Mouse (Mus musculus) right cerebral cortex, postnatal 4 days (tissue): ENCODE measurements at regions not wholly inside any gene's neighbourhood (a gene's known extent, or its start where the extent isn't known, plus 50 kb on each side); places are given as distances from the start of the nearest gene placed in this dataset.
"Not testable (repeated sequence)": the region's sequence is repeated elsewhere in the genome, so short reads cannot be mapped to it uniquely, and the experiment has no call there.

ENCODE experiments used
- DNase-seq: peaks from one replicate; pipeline ENCODE4 v3.0.0-alpha.2; 2022

DNA sequence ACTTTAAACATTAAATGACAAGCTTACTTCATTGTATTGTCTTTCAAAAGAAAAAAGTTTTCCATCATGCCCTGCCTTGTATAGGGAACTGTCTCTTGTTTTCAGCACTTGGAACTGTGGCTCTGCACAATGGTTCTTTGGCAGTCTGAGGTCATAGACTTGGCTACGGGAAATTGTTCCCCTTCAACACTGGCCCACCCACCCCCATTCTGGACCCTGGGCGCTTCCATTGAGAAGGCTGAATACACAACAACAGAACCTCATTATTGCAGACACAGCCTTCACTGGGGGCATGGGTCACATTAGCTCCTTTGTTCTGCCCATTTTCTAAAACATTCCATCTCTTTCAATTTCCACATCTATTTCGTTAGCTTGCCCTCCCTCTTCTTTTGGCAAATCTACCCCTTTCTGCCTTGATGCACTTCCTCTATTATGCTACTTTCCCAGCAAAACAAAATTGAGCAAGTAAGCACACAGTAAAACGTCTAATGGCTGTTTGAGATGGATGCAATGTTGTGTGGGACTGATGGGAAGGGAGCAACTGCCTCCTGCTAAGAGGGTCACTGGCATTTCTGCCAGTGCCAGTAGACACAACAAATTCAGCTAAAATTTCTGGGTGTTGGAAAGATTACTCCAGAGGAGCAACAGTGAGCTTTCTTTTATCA, 136.0 kb upstream of the Mad2l1 start:
- peak; percentile 8 for DNase-seq

DNA sequence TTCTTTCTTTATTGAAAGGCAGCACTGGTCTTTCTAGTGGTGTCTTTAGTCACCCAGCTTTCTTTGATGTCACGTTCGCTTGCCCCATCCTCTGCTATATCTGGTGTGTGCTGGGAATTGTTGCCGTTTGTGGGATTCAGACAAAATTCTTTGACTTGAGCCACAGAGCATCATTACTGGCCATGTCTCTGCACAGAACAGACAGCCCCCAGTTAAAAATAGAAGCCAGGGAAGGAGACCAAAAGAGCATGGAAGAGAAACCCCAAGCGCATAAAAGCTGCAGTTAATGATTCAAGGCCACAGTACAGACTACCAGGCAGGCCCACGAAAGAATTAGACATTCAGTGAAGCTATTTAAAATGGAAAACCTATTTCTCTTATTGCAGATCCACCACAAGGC, 133.7 kb upstream of the Mad2l1 start:
- DNase-seq: no peak

DNA sequence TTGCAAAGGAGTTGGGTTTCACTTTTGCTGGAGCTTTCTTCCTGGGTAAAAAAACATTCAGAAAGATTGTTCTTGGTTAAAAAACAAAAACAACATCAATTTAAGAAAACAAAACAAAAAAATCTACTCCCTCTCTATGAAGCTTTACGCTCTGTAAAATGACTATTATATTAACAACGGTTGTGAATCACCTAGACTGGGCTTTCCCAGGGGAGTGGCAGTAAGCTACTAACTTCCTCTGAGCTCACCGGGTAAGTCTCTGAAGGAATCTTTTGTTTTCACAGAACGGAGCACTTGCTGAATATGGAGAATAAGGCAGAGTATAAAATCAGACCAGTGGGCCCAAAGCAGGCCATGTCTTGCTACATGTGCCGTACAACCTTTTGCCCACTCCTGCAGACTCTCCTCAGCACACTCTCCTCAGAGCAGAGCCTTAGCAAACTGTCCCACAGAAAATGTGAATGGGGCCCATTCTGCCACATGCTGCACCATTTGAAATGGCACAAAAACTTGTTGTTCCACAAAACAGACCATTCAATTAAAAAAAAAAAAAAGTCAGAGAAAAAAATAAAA, 133.2 kb upstream of the Mad2l1 start:
- no peak for DNase-seq

DNA sequence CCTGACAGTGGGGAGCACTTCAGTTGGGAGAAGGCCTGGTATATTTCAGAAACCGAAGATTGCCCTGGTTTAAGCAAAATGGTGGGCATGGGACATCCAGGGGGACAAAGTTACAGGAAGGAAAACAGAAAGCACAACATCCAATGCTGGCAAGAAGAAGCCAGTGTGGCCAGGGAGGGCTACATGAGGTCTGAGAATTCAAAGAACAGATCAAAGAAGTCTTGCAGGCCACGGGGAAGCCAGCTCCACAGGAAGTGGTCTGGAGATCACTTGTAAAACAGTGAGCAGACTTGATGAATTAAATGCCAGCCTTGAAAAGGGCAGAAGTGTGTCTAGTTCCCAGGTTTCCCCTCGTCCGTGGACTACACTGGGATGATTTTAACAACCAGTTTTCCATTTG, 120.4 kb upstream of the Mad2l1 start:
- no peak for DNase-seq

GRCm38 (mm10) chr6:66419452-66420041, 115.6 kb upstream of the Mad2l1 start:
- DNase-seq: no peak

DNA sequence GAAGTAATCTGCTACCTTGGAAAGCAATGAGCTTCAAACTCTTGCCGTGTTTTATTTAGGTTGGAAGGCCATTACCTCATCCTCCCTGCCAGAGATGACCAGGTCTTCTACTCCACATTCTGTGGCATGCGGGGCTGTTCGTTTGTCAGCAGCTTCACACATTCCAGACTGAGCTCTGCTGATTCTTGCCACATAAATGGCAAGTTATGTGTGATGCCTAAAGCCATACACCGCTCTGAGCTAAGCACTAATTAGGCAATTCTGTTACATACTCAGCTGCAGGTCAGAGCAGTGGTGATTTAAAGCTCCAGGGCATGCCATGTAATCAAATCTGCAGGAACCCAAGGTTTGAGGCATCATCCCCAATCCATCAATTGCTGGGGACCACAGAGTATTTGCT, 106.8 kb upstream of the Mad2l1 start:
- no peak for DNase-seq

DNA sequence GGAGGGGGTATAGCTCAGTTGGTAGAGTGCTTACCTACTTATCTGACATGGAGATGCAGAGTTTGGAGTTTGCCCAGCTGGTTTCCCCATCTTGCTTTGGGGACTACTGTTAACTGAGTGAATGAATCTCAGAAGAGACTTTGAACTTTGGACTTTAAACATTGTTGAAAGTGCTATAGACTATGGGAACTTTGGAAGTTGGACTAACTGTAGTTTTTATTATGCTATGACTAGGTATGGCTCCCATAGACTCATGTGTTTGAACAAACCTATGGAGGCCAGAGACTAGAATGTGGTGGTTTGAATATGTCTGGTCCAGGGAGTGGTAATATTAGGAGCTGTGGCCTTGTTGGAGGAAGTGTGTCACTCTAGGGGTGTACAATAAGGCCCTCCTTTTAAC, 84.8 kb upstream of the Mad2l1 start:
- not testable (repeated sequence) for DNase-seq

- no peak for DNase-seq
Observed at GRCm38 (mm10) chr6:66458172-66458571, 77.0 kb upstream of the Mad2l1 start.

DNA sequence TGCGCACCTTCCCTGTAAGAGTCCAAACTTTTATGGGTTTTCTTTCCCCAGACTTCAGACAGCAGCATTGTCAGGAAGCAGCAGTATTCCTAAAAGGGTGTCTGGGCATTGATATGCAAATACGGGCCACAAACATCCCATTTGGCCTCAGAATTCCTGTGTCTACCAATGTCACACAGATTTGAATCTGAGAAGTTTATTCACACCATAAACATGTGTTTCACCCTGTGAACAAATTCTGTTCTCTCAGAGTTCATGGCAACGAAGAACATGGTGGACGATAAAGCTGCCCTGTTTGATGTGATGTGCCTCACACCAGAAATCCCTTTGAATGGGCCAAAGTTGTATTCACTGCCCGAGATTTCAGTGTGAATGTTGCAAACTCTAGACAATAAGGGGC, 70.7 kb upstream of the Mad2l1 start:
- no peak for DNase-seq

- no peak for DNase-seq
Observed at GRCm38 (mm10) chr6:66465137-66465853, 69.9 kb upstream of the Mad2l1 start.

- no peak for DNase-seq
Observed at GRCm38 (mm10) chr6:66466757-66467156, 68.4 kb upstream of the Mad2l1 start.

DNA sequence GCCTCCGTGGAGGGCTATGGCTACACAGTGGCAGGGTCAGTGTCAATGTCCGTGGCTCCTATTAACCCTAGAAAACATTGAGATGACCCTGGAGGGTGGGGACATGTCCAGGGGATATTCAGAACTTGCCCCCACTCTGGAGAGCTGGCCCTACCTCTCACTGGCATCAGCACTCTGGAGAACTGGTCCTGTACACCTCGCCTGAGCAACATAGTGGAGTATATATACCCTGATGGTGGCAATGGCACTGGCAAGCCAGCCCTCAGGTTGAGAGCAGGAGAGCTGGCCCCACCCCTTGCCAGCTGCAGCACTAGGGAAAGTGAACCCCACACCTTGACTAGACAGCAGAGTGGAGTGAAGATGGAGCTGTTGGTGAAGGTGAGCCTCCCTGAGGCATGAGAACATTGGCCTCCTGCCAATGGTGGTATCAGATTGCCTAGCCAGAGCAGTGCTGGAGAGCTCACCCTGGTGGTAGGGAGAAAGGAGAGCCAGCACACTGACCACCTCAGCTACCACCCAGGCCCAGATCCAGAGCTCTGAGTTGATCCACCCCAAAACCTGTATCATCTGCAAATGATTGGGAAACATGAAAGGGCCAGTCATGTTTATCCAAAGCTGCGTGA, 64.5 kb upstream of the Mad2l1 start:
- DNase-seq: no peak

DNA sequence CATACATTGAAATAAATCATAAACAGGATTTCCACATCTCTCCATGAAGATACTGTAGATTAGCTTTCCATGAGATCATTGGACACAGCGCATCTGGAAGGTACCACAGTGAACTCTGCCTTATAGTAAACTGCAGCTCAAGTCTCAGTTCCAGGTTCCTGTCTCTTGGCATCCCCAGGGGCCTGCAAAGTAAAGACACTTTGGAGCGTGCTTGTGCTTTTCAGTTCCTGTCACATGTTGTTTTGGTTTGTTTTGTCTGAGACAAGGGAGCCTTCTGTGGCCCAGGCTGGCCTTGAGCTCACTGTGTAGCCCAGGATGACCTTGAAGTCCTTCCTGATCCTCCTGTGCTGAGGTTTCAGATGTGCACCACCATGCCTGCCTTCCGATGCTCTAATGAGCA, 63.4 kb upstream of the Mad2l1 start:
- no peak for DNase-seq

DNA sequence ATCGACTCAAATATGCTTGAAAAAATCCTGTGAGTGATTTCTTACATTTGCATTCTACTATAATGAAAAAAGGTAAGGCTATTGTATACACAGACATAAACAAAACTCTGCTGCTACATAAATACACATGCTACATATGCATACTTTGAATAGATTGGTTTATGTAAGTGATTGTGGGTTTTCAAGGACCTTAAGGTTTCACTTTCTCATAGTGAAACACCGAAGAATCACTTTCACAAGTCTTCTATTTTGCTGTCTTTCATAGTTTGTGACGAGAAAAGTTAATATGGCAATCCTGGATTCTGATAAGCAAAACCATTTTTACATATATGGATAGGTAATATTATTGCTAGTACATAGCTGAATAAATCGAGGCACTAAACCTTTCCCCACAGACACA, 62.5 kb upstream of the Mad2l1 start:
- no peak for DNase-seq

- no peak for DNase-seq
Observed at GRCm38 (mm10) chr6:66477575-66477974, 57.6 kb upstream of the Mad2l1 start.

DNA sequence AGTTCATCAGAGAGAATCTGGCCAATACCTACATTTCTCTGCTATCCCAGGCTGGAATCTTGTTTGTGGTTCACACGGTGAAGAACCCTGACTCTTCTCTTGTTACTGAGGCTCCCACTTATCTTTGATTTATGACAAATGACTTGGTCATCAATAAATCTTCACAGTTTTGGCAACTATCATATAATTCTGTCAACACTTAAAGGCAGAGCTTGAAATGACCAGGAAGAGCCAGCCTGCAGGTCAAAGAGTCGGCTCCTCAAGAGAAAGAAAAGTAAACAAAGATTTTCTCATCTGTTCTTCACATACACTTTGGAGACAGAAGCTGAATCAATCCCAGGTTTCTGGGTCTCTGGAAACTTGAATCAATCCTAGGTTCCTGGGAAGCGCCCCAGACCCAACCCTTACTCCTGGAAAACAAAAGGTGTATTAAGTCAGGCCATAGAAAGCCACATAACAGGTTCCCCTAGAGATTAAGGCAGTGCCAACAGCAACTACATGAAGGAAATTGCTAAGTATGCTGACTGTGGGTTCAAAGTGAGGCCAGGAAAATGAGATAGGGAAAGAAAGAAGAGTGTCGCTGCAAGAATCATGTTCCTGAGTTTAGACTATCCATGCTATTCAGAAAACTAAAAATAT, 56.7 kb upstream of the Mad2l1 start:
- no peak for DNase-seq

DNA sequence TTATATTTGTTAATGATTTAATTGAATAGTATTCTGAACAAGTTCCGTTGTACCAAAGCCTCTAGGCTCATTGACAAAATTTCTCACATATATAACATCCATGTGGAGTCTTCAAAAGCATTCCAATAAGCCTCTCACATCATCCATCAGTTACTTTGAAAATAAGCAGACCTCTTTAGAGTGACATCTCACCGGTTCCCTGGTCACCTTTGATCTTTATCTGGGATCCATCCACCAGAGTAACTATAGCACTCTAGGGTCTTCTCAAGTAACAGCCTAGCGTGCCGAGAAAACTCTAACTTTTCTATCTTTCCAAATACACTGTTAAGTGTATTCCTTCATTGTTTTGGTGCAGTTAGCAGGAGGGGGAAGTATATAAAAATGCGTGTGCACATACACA, 55.6 kb upstream of the Mad2l1 start:
- no peak for DNase-seq

DNA sequence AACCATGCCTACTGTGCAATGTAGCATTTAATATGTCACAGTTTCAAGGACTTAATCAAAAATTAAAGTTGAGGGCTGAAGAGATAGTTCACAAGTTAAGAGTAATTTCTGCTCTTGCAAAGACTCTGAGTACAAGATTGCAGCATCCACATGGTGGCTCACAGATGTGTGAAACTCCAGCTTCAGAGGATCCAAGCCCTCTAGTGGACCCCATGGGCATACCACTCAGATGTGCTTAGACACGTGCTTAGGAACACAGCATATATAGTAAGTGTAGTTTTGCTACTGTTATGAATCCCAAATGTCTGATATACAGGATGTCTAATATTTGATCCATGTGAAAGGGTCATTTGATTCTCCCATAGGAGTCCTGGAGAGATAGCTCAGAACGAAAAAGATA, 55.0 kb upstream of the Mad2l1 start:
- DNase-seq: no peak

DNA sequence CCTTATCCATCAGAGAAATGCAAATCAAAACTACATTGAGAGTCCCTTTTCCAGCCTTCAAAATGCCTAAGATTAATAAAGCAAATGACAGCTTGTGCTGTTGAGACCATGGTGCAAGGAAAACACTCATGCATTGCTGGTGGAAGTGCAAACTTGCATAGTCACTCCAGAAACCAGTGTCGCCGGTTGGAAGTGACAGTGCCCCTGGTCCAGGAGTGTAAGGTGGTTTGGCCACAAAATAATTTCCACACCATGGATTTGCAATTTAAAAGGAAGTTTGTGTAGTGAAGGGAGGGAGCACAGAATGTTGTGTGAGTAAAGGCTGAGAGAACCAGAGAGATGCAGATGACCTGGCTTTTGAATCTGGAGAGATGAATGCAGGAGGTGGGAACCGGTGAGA, 52.4 kb upstream of the Mad2l1 start:
- no peak for DNase-seq
